Mouse (Mus musculus) forebrain, embryonic 15.5 days (tissue): ENCODE results near the gene Fgfr2. TPM values are rescaled to one million over a fixed set of nuclear protein-coding genes. Genes with fewer than 3 reads are reported as not detected.

Experiments used
- ATAC-seq: fragments of 200-750 bp; cut with Nextera tagmentation; replicated peaks from 2 replicates; pipeline ENCODE4 v1.8.0; 2017; ENCODE audit warnings: mild to moderate bottlenecking, moderate TSS enrichment, moderate library complexity
- H3K27ac ChIP-seq: fragments of 300-500 bp; sonication (generic); replicated peaks from 2 replicates; pipeline ENCODE4 v1.5.1; 2015; ENCODE audit warnings: mild to moderate bottlenecking, inconsistent platforms
- H3K27me3 ChIP-seq: fragments of 300-500 bp; sonication (generic); 2 replicates; pipeline ENCODE4 v1.6.1; 2015; ENCODE audit warnings: inconsistent platforms
- H3K36me3 ChIP-seq: fragments of 300-500 bp; sonication (generic); 2 replicates; pipeline ENCODE4 v1.6.1; 2015; ENCODE audit warnings: mild to moderate bottlenecking, inconsistent platforms
- H3K4me1 ChIP-seq: fragments of 300-500 bp; sonication (generic); 2 replicates; pipeline ENCODE4 v1.6.1; 2015; ENCODE audit warnings: inconsistent platforms
- H3K4me2 ChIP-seq: fragments of 300-500 bp; sonication (generic); replicated peaks from 2 replicates; pipeline ENCODE4 v1.6.1; 2015; ENCODE audit warnings: mild to moderate bottlenecking, inconsistent platforms
- H3K4me3 ChIP-seq: fragments of 300-500 bp; sonication (generic); 2 replicates; pipeline ENCODE4 v1.5.1; 2015; ENCODE audit warnings: mild to moderate bottlenecking, inconsistent platforms
- H3K9ac ChIP-seq: fragments of 300-500 bp; sonication (generic); replicated peaks from 2 replicates; pipeline ENCODE4 v1.6.1; 2015; ENCODE audit warnings: mild to moderate bottlenecking, inconsistent platforms
- H3K9me3 ChIP-seq: fragments of 300-500 bp; sonication (generic); 2 replicates; pipeline ENCODE4 v1.6.1; 2016; ENCODE audit warnings: inconsistent platforms
- WGBS: fragments of 180-500 bp; shearing (Covaris S2); methylation state at CpG from one replicate; pipeline ENCODE4 v1.1.7; 2015; ENCODE audit warnings: mixed read lengths; 5-methylcytosine and 5-hydroxymethylcytosine counted together
- polyA plus RNA-seq: library from polyadenylated mRNA; unstranded; fragments of >200 nt; fragmentation: Nextera tagmentation; extraction: Ambion mirVana; gene quantifications from 2 replicates; pipeline ENCODE4 v1.2.1, GENCODE M21; 2015

The Fgfr2 gene
- polyA plus RNA-seq, 1 experiment from 2014 or later = 48.1 TPM

DNA sequence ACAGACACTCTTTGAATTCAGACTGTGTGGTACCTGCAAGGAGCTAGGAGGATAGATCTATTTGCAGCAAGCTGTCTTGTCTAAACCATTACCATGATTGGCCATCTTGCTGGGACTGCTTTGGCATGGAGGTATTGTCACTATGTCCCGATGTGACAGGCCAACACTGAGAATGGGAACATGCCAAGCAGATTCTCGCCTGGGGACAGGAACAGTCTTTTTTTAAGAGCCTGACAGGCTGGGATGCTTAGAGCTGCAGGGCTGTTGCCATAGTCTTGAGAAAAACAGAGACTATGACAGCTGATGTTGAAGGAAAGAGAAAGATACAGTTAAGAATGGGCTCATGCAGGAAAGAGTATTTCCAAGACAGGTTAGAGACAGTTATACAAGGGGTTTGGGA, 711.4 kb downstream of the Fgfr2 start:
- WGBS = 69% methylated on average over 2 of the region's 2 CpGs
- no peak overlapping the region for H3K27ac ChIP-seq
- H3K9ac ChIP-seq = no peak overlapping the region
- H3K4me1 ChIP-seq = peaks cover 4% of the 10 kb centered on the region; the same call in 1 of the 2 replicates
- H3K9me3 ChIP-seq = no peaks in the 10 kb centered on the region
- no peaks in the 10 kb centered on the region for H3K36me3 ChIP-seq
- H3K4me3 ChIP-seq = no peak overlapping the region
- no peak for ATAC-seq
- no peaks in the 10 kb centered on the region for H3K27me3 ChIP-seq
- H3K4me2 ChIP-seq = no peak overlapping the region

DNA sequence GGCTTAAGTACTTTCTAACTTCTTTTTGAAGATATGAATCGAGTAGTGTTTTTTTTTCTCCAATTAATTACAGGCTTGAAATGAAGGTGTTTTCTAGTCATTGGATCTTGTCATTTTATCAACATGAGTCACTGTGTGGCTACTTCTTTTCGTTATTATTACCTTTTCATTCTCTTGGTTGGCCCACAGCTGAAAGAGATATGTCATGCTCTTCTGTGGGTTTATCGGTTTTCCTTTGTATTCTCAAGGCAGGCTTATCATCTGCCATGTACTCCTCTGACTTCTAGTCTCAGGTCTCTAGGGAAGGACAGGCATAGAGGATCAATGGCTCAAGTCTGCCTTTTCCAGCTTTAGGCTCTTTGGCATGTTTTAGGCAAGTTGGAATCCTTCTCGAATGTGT, 712.2 kb downstream of the Fgfr2 start:
- Histone ChIP-seq H3K9ac (no peak overlapping the region), H3K27me3 (no peaks in the 10 kb centered on the region), H3K9me3 (no peaks in the 10 kb centered on the region), H3K36me3 (no peaks in the 10 kb centered on the region), H3K4me3 (no peak overlapping the region), H3K27ac (no peak overlapping the region), H3K4me1 (peaks cover 4% of the 10 kb centered on the region; the same call in 1 of the 2 replicates), H3K4me2 (no peak overlapping the region)
- ATAC-seq = no peak
- 85% methylated on average over 4 of the region's 4 CpGs for WGBS

DNA sequence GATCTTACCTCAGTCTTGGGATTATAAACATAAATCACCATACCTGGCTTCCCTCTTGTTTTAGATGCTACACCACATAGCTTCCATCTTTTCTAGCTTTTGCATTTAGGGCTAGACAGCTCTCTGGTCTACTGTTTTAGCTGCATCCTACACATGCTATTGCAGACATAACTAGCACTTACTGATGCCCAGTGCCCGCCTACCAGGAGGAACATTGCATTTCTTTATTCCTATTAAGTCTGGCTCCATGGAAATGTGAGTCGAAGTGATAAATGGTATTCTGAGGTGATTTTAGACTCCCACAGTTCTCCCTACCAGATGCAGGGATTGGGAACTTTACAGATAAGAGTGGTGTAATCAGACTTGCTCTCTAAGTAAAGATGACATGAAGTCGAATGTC, 713.3 kb downstream of the Fgfr2 start:
- Histone ChIP-seq H3K36me3 (no peaks in the 10 kb centered on the region), H3K9ac (no peak overlapping the region), H3K9me3 (no peaks in the 10 kb centered on the region), H3K4me3 (no peak overlapping the region), H3K4me2 (no peak overlapping the region), H3K27ac (no peak overlapping the region), H3K4me1 (peaks cover 4% of the 10 kb centered on the region; the same call in 1 of the 2 replicates), H3K27me3 (no peaks in the 10 kb centered on the region)
- ATAC-seq = no peak
- WGBS = 91% methylated on average over 3 of the region's 3 CpGs

DNA sequence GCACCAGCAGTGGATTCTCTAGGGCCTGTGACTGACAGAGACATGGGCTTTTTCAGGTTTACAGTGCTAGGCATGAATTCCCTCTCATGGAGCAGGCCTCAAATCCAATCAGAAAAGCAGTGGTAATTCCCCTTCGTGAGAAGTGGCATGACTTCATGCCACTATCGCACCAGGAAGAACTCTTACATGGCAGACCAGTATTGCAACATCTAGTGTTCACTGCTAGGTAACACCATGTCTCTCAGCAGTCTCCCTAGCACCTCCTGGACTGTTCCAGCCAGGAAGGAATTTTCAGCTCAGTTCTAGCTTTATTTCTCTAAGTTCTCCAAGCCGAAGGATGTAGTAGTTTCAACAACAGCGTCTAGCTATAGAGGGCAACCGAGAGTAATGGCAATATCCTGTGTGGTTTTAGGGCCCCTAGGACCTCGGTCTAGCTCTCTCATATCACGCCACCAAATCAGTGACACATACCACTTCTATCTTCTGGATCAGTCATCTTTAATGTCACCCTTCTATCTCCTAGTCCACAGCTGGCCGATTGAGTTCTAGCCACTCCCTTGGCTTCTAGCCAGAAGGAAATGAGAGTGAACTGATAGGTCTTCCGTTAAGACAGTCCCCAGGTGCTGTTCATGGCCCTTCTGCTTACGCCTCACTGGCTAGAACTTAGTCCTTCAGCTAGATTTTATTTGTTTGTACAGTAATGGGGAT, 720.6 kb downstream of the Fgfr2 start:
- no peaks in the 10 kb centered on the region for H3K27me3 ChIP-seq
- no peak overlapping the region for H3K4me3 ChIP-seq
- H3K9me3 ChIP-seq = no peaks in the 10 kb centered on the region
- no peak for ATAC-seq
- WGBS = 91% methylated on average over 10 of the region's 10 CpGs
- H3K27ac ChIP-seq = no peak overlapping the region
- H3K4me2 ChIP-seq = no peak overlapping the region
- H3K36me3 ChIP-seq = no peaks in the 10 kb centered on the region
- peaks cover 10% of the 10 kb centered on the region for H3K4me1 ChIP-seq
- H3K9ac ChIP-seq = no peak overlapping the region

DNA sequence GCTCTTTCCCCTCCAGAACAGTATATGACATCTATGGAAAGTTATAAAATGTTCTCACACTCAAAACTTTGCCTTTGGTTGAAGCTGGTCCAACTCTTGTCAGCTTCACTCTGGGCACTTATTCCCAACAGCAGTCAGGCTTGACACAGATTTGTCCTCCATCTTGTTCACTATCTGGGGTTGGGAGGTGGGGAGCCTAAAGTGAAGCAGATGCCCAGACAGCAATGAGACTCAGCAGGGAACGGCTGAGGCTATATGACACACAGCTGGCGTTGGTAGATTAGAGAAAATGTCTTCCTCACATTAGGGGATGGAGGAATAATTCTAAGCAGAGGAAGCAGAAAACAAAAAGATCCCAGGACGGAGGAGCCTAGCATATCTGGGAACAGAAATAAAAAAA, 724.7 kb downstream of the Fgfr2 start:
- no peak for ATAC-seq
- 79% methylated on average over 3 of the region's 3 CpGs for WGBS
- Histone ChIP-seq H3K27ac (no peak overlapping the region), H3K4me1 (no peaks in the 10 kb centered on the region), H3K36me3 (no peaks in the 10 kb centered on the region), H3K4me2 (no peak overlapping the region), H3K4me3 (no peak overlapping the region), H3K27me3 (no peaks in the 10 kb centered on the region), H3K9me3 (no peaks in the 10 kb centered on the region), H3K9ac (no peak overlapping the region)

DNA sequence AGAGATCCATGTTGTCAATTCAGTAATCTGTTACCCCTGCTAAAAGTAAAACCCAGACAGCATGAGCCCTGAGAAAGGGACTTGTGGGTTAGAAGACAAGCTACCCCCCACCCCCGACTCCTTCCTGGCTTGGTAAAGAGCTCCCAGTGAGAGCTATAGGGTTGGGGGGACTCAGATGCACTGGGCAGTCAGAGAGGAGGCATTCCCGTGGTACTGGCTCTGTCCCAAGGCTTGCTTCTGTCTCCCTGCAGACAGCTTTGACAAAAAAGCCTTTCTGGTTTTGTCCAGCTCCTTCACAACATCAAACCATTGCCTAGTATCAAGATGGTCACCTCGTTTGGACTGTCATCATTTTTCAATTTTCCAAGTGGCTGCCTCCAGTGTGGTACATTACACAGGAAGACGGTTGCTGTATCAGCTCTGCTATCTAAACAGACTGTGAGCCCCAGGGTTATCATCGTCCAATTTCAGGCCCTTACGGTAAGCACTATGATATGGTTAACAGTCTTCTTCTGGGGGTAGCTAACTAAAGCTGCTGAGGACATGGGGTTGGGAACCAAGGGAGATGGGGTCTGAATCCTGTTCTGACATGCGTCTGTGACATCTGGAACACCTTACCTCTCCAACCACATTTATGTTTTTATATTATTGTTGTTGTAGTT, 726.4 kb downstream of the Fgfr2 start:
- Histone ChIP-seq H3K9ac (no peak overlapping the region), H3K4me1 (no peaks in the 10 kb centered on the region), H3K9me3 (no peaks in the 10 kb centered on the region), H3K27me3 (no peaks in the 10 kb centered on the region), H3K4me3 (no peak overlapping the region), H3K36me3 (no peaks in the 10 kb centered on the region), H3K27ac (no peak overlapping the region), H3K4me2 (no peak overlapping the region)
- 69% methylated on average over 7 of the region's 7 CpGs for WGBS
- ATAC-seq = no peak

DNA sequence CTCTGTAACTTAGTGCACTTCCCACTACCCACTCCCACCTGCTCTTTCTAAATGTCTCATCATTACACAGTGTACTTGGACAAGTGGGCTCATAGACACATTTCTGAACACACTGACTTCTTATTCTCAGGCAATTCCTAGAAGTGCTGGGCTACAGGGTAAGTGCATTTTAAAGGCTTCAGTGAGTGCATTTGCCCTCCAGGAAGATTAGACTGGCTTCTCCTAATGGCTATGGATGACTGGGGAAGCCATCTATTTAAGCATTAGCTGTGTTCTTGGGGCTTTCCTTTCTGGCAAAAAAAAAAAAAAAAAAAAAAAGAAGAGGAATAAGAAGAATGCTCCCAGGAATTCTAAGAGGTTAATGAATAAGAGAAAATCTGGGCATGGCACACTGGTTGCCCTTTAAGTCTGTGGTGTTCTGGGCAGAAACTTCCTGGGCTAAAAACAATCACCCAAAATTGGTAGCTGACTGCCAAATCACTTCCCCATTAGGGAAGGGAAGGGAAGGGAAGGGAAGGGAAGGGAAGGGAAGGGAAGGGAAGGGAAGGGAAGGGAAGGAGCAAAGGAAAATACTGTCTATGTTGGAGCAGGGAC, 729.5 kb downstream of the Fgfr2 start:
- Histone ChIP-seq H3K9ac (no peak overlapping the region), H3K9me3 (no peaks in the 10 kb centered on the region), H3K27ac (no peak overlapping the region), H3K4me3 (no peak overlapping the region), H3K4me1 (no peaks in the 10 kb centered on the region), H3K36me3 (no peaks in the 10 kb centered on the region), H3K4me2 (no peak overlapping the region), H3K27me3 (no peaks in the 10 kb centered on the region)
- ATAC-seq = no peak

DNA sequence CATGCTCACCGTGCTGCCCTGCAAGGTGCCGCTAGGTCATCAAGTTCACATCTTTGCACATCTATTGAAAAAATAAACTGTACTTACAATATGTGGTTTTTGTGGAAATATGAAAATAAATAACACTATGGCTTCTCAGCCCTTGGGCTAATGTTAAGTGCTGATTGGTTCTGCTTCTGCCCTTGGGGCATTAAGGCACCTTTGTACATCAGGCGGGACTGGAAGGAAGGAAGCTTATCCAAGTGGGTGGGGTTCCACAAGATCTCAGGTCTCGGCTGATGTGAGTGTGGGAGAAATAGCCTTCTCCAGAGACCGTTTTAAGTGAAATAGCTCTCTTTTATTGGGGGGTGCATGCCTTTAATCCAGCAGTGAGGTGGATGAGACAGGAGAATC, 730.1 kb downstream of the Fgfr2 start:
- 93% methylated on average over 5 of the region's 5 CpGs for WGBS
- ATAC-seq = no peak
- no peaks in the 10 kb centered on the region for H3K27me3 ChIP-seq
- no peak overlapping the region for H3K4me2 ChIP-seq
- no peak overlapping the region for H3K27ac ChIP-seq
- no peaks in the 10 kb centered on the region for H3K9me3 ChIP-seq
- no peak overlapping the region for H3K9ac ChIP-seq
- H3K36me3 ChIP-seq = no peaks in the 10 kb centered on the region
- no peaks in the 10 kb centered on the region for H3K4me1 ChIP-seq
- no peak overlapping the region for H3K4me3 ChIP-seq

DNA sequence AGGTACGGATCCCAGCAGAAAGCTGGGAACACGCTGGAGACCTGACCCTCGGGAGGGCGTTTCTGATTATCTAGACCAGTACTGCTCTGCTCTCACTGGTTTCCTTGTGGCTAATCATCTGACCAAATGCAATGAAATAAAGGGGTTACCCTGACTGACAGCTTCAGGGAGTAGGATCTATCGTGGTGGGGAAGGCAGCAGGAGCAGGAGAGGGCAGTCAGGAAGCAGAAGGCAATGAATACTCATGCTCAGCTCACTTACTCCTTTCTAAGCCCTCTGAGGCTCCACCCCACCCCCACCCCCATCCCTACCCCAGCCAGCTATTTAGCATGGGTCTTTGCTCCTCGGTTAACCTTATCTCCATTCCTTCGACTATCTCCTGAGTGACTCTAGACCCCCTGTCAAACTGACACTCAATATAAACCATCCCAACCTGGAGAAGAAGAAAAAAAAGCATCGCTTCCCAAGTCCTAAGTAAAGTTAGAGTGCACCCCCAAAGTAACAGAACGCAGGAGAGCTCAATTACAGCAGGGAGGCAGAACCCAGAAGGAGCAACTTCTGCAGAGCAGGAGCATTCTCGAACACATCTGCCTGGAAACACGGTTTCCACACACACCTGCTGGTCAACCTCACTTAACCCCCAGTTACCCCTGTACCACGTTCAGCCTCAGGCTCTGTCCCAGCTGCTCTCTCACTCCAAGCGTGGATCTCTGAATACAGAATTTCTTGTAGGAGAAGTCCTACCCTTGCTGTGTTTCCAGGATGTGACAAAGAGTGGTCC, 730.7 kb downstream of the Fgfr2 start:
- H3K4me1 ChIP-seq = no peaks in the 10 kb centered on the region
- no peaks in the 10 kb centered on the region for H3K9me3 ChIP-seq
- no peak overlapping the region for H3K27ac ChIP-seq
- no peak overlapping the region for H3K4me2 ChIP-seq
- H3K36me3 ChIP-seq = no peaks in the 10 kb centered on the region
- H3K4me3 ChIP-seq = no peak overlapping the region
- H3K9ac ChIP-seq = no peak overlapping the region
- H3K27me3 ChIP-seq = no peaks in the 10 kb centered on the region
- WGBS = 85% methylated on average over 13 of the region's 13 CpGs
- ATAC-seq = no peak

DNA sequence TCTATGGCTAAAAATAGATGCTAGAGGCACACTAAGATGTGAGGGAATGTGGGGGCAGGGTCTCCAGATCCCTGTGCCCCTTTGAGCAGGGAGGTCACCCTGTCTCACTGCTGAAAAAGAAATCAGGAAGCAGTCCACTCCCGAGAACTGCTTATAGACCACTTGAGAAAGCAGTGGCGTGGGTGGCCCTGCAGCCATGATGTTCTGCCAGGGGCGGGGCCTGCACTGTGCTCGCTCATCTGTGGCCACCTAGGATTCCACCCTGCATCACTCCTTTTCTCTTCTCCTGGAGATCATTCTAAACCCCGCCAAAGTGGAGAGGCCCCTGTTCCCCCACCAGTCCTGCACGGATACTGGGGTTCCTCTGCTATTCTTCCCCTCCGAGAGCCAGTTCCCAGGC, 733.7 kb downstream of the Fgfr2 start:
- H3K27me3 ChIP-seq = no peaks in the 10 kb centered on the region
- no peak overlapping the region for H3K27ac ChIP-seq
- no peak overlapping the region for H3K4me3 ChIP-seq
- no peaks in the 10 kb centered on the region for H3K36me3 ChIP-seq
- ATAC-seq = no peak
- no peak overlapping the region for H3K4me2 ChIP-seq
- H3K4me1 ChIP-seq = peaks cover 19% of the 10 kb centered on the region
- no peaks in the 10 kb centered on the region for H3K9me3 ChIP-seq
- WGBS = 74% methylated on average over 7 of the region's 7 CpGs
- no peak overlapping the region for H3K9ac ChIP-seq

DNA sequence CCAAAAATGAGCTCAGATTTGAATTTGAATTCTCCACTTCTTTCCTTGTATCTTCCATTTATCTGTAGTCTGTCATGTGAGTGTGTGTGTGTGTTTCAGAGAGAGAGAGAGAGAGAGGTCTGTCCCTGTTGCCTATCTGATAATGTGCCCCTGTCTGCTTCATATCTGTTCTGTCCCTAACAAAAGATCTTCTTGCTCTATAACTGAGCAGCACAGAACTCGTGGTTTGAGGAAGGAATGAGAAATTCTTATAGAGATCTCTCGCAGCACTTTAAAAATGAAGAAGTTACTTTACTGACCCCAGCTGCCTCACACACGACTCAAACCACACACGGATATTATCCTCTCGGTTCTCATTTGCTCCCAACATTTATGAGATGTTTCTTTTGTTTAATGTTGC, 735.6 kb downstream of the Fgfr2 start:
- H3K4me1 ChIP-seq = peaks cover 20% of the 10 kb centered on the region
- H3K9ac ChIP-seq = no peak overlapping the region
- H3K27me3 ChIP-seq = no peaks in the 10 kb centered on the region
- no peaks in the 10 kb centered on the region for H3K9me3 ChIP-seq
- ATAC-seq = no peak
- 86% methylated on average over 5 of the region's 5 CpGs for WGBS
- H3K27ac ChIP-seq = no peak overlapping the region
- H3K36me3 ChIP-seq = no peaks in the 10 kb centered on the region
- no peak overlapping the region for H3K4me3 ChIP-seq
- H3K4me2 ChIP-seq = no peak overlapping the region

DNA sequence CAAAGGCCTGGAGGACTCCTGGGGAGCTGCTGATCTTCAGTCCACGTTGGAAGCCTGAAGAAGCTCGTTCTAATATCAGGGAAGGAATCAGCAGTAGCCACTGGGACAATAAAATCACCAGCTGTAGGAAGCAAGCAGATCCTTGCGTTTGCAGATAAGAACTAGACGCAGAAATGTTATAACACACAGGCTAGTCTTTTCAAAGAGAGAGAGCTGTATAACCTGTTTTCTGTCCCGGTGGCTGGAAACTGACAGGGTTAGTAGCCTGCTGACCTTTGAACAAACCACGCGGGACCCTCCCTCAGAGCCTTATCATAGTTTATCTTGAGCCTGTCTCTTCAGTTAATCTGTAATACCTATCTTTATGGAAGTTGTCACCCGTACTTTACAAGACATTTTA, 736.8 kb downstream of the Fgfr2 start:
- no peaks in the 10 kb centered on the region for H3K36me3 ChIP-seq
- ATAC-seq = no peak
- peaks cover 20% of the 10 kb centered on the region for H3K4me1 ChIP-seq
- H3K9ac ChIP-seq = no peak overlapping the region
- no peak overlapping the region for H3K27ac ChIP-seq
- H3K4me3 ChIP-seq = no peak overlapping the region
- H3K4me2 ChIP-seq = no peak overlapping the region
- H3K27me3 ChIP-seq = no peaks in the 10 kb centered on the region
- no peaks in the 10 kb centered on the region for H3K9me3 ChIP-seq
- WGBS = 53% methylated on average over 8 of the region's 8 CpGs
